Mouse (Mus musculus): ENCODE measurements around the gene Rnf212. TPM values are rescaled to one million over a fixed set of nuclear protein-coding genes. Genes with fewer than 3 reads are reported as not detected.
"Not testable (repeated sequence)": the region's sequence is repeated elsewhere in the genome, so short reads cannot be mapped to it uniquely, and the experiment has no call there.

Rnf212 gene
- not detected in 2 replicates for total RNA-seq (2014; fragmentation: Nextera tagmentation)
- total RNA-seq (2017) = not detected in 2 replicates

DNA sequence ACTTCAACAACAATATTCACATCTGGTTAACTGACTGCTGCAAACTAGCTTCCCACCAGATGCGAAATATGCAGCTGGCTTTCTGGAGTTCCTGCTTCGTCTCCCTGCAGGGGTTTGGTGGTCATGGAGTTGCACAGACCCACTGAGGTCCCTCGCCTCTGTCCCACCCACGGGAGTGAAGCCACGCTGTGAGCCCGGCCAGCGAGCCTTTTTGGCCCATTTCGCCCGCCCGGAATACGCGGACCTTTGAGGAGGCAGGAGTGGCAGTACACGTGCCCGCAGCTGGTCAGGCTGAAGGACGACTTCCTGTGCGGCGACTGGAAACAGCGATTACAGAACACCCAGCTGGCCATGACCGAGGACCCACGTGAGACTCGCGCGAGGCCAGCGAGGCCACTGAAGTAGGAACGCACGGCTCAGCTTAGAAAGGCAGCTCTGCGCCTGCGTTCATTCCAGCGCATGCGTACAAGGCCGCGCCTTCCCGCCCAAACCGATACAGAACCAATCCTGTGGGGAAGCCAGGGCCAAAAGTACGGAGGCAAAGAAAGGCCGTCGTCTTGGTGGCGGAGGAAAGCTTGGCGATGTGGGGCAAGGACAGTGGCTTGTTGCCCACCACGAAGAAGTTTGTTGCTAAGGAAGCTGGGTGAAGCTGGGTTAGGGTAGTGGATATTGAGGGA, at the start of gene Rnf212:
TSS of gene Rnf212 (minus strand) at position 353 of the 677 bp plus-strand sequence.
- no peak for ATAC-seq (replicated peaks; ENCODE audit: low FRiP score, low TSS enrichment, poor library complexity, severe bottlenecking)

DNA sequence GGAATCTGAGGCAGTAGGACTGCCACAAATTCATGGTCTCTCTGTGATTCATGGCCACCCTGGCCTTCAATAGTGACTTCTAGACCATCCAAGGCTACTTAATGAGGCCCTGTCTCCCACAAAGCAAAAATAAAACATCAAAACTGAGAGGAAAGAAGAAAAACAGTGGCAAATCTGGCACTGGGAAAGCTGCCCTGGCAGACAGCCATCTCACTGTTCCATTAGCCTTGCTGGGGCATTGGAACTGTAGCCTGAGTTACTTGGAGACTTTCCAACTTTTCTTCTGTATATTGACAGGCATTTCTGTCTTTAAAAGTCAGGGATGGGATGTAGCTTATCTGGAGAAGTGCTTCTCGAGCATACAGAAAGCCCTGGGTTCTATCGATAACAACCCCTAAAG, 48.5 kb upstream of the Rnf212 start:
- no peak for ATAC-seq (replicated peaks; ENCODE audit: low FRiP score, low TSS enrichment, poor library complexity, severe bottlenecking)

DNA sequence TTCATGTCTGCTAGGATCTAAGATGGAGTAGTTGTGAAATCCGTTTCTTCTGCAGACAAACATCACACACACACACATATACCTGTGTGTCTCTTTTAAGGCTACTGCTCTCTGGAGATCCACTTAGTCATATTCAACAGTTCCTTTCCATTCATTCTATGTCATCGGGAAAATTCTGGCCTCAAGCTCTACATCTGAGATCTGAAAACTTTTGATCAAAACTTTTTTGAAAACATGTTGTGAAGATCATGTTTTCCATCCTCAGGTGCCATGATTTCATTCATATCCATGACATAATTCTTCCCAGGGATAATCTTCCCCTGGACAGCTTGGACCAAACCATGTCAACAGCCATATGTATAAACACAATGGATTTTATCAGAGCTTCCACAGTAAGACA, 34.0 kb upstream of the Rnf212 start, which contains the start of gene Vmn2r8:
TSS of gene Vmn2r8 (minus strand) at position 101 of the 400 bp plus-strand sequence.
- not testable (repeated sequence) for ATAC-seq (replicated peaks; ENCODE audit: low FRiP score, low TSS enrichment, poor library complexity, severe bottlenecking)

DNA sequence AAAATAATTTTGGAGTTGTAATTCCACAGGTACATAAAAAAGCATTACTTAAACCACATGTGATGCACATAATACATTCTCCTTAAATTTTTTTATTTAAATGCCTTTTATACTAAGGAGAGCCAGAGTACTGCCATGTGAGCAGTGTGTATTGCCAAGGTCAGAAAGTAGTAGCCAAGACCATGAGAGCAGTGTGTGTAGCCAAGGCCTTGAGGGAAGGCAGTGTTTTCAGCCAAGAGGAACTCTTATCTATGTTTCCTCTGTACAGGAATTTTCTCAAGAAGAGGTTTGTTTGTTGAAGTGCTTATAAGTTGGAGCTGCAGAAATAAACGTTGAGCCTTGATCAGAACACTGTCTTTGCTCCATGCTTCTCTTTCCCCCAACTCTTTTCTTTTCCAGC, 28.9 kb upstream of the Rnf212 start:
- ATAC-seq (replicated peaks; ENCODE audit: low FRiP score, low TSS enrichment, poor library complexity, severe bottlenecking) = no peak

DNA sequence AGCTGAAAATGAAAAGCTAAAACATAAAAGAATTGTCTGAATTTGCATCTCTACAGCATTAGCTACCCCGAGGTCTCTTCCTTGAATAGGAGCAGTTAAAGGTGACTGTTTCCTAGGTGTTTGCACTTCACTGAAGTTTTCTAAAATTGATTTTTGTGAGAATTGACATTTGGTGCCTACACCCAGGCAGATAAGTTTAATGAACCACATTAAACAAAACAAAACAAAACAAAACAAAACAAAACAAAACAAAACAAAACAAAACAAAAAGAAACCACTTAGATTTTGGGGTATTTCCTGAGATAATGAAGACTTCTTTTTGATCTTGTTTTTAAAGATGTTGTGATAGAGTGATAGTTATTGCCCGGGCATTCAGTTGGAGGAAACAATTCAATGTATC, 20.5 kb upstream of the Rnf212 start, which contains the start of gene Tmed11:
TSS of gene Tmed11 (minus strand) at position 101 of the 400 bp plus-strand sequence.
- ATAC-seq (replicated peaks; ENCODE audit: low FRiP score, low TSS enrichment, poor library complexity, severe bottlenecking) = not testable (repeated sequence)

DNA sequence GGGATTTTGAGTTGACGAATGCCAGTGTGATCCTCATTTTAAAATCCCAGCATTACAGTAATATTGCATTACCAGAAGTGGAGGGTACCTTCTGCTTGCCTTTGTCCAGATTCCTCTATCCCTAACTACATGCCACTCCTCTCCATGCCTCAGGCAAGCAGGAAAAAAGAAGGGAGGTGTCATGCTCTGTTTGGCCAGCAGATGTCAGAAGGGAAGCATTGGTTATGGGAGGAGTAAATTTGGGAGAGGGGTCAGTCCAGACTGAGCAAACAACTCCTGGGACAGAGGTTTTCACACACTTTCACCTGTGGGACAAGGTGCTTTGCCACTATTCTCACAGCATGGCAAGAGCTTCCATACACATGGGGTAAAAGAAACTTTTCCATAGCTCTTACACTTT, 15.6 kb upstream of the Rnf212 start:
- ATAC-seq (replicated peaks; ENCODE audit: low FRiP score, low TSS enrichment, poor library complexity, severe bottlenecking) = not testable (repeated sequence)

DNA sequence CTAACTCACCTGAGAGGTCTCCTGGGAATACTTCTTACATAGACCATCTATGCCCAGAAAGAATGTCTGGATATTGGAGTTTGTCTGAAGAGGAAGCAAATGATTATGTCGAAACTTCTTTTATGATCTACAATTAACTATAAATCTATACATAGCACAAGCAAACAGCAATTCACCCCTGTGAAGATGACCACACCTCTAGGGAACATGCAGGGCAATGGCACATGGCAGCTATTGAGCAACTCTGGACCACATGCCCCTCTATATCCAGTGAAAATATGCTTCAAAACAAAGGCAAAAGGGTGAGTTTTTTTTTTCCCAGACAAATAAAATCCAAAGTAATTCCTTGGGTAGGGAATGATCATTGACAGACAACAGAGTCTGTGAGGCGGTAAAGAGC, 14.8 kb downstream of the Rnf212 start:
- ATAC-seq (replicated peaks; ENCODE audit: low FRiP score, low TSS enrichment, poor library complexity, severe bottlenecking) = no peak

DNA sequence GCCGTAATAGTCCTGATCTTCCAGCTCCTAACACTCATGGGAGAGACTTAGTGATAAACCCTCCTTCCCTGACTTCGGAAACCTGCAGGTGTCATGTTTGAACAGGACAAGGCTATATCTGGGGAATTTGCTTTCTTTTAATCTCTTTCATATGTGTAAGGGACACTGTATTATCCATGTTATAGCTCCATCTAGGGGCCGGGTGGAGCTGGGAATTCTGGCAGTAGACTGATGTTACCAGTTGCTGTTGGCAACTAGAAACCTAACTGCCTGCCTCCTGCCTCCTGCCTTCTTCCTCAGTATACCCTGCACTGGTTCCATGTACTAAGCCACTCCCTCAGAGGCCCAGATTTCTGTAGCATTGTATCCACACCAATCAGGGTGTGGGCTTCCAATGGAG, 16.4 kb downstream of the Rnf212 start:
- ATAC-seq (replicated peaks; ENCODE audit: low FRiP score, low TSS enrichment, poor library complexity, severe bottlenecking) = peak; percentile 80

DNA sequence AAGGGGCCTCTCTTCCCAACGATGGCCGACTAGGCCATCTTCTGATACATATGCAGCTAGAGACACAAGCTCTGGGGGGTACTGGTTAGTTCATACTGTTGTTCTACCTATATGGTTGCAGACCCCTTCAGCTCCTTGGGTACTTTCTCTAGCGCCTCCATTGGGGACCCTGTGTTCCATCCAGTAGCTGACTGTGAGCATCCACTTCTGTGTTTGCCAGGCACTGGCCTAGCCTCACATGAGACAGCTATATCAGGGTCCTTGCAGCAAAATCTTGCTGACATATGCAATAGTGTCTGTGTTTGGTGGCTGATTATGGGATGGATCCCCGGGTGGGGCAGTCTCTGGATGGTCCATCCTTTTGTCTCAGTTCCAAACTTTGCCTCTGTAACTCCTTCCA, 23.5 kb downstream of the Rnf212 start:
- ATAC-seq (replicated peaks; ENCODE audit: low FRiP score, low TSS enrichment, poor library complexity, severe bottlenecking) = not testable (repeated sequence)

DNA sequence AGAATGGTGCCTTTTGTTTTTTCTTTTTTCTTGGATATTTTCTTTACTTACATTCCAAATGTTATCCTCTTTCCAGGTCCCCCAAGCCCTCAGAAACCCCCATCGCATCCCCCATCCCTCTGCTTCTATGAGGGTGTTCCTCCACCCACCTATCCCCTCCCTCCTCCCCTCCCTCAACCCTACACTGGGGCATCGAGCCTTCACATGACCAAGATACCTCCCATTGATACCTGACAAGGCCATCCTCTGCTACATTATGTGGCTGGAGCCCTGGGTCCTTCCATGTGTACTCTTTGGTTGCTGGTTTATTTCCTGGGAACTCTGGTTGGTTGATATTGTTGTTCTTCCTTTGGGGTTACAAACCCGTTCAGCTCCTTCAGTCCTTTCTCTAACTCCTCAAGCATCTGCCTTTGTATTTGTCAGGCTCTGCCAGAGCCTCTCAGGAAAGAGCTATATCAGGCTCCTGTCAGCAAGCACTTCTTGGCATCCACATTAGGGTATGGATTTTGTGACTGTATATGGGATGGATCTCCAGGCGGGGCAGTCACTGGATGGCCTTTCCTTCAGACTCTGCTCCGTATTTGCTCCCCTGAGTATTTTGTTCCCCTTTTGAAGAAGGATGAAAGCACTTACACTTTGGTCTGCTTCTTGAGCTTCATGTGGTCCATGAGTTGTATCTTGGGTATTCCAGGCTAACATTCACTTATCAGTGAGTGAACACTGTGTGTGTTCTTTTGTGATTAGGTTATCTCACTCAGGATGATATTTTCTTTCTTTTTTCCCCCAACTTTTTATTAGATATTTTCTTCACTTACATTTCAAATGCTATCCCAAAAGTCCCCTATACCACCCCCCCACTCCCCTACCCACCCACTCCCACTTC, 24.2 kb downstream of the Rnf212 start:
- ATAC-seq (replicated peaks; ENCODE audit: low FRiP score, low TSS enrichment, poor library complexity, severe bottlenecking) = peak; percentile 63; the same call in 1 of the 2 replicates

DNA sequence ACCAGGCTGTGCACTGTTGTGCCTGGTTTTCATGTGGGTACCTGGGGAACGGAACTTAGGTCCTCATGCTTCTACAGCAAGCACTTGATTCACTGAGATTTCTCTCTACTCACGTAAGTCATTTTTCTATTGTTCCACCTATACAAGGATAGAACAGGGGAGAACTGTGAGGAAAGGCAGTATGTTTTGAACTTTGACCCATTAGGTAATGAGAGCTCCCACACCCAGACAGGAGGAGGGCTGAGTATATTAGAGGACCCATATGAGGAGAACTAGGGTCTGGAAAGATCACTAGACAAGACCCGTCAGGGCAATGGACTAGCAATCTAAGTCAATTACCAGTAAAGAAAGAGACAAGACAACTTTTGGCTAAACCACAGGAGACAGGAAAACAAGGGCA, 30.2 kb downstream of the Rnf212 start:
- no peak for ATAC-seq (replicated peaks; ENCODE audit: low FRiP score, low TSS enrichment, poor library complexity, severe bottlenecking)

DNA sequence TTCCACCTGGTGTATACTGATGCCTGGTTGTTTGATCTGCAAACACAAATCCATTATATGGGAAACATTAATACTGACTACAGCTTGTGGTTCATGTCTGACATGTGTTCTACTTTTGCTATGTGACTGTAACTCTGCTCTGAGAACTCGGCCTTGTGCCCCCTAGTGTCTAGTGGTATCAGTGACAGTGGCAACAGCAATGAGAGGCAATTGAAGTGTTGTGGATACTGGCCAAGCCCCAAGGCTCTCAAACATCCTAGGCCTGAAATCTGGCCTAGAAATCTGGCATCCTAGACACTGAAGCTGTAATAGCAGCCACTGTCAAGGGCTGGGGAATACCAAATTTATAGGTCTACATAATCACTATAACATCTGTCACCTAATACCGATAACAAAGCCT, 30.9 kb downstream of the Rnf212 start:
- peak; percentile 85 for ATAC-seq (replicated peaks; ENCODE audit: low FRiP score, low TSS enrichment, poor library complexity, severe bottlenecking)

DNA sequence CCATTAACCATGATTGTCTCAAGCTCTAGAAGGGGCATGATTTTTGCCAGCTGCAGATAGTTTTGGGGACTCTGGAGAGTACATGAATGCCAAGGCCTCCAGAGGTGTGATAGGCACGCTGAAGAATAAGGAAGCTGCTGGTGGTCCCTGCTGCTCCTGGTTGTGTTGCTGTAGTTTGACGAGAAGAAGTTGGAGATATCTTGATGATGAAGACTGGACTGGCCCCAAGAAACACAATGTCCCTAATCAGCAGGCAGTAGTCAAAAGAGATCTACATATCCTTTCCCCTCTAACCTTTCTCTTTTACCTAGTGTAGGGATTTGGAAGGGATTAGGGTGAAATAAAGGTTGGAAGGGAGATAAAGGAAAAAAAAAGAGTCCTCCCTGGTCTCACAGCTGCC, 32.2 kb downstream of the Rnf212 start:
- no peak for ATAC-seq (replicated peaks; ENCODE audit: low FRiP score, low TSS enrichment, poor library complexity, severe bottlenecking)

DNA sequence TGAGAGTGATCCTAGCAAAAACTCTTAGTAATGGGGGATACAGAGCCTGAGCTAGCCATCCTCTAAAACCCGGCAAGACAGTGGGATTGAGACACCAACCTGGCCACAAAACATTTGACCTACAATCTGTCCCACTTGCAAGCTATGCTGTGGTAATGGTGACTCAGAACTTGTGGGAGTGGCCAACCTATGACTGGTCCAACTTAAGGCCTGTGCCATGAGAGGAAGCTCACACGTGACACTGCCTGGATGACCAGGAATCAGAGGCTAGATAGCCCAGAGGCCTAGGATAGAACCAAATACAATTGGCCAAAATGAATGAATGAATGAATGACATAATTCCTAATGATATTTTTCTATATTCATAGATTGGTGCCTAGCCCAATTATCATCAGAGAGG, 32.9 kb downstream of the Rnf212 start:
- ATAC-seq (replicated peaks; ENCODE audit: low FRiP score, low TSS enrichment, poor library complexity, severe bottlenecking) = no peak

DNA sequence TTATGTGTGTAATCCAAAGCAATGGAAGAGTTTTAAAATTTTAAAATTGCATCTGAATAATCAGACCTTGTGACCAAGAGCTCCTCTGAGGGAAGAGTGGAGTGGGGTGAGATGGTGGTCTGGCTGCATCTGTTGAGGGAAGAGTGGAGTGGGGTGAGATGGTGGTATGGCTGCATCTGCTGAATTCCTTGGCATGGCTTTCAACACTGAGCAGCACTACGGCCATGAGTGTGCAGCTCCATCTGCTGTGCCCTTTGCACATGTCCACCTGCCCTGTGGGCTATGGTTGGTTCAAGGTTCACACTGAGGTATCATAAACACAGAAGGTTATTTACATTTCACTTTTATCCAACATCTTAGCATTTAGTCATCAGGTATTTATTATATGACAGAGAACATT, 47.4 kb downstream of the Rnf212 start:
- no peak for ATAC-seq (replicated peaks; ENCODE audit: low FRiP score, low TSS enrichment, poor library complexity, severe bottlenecking)

DNA sequence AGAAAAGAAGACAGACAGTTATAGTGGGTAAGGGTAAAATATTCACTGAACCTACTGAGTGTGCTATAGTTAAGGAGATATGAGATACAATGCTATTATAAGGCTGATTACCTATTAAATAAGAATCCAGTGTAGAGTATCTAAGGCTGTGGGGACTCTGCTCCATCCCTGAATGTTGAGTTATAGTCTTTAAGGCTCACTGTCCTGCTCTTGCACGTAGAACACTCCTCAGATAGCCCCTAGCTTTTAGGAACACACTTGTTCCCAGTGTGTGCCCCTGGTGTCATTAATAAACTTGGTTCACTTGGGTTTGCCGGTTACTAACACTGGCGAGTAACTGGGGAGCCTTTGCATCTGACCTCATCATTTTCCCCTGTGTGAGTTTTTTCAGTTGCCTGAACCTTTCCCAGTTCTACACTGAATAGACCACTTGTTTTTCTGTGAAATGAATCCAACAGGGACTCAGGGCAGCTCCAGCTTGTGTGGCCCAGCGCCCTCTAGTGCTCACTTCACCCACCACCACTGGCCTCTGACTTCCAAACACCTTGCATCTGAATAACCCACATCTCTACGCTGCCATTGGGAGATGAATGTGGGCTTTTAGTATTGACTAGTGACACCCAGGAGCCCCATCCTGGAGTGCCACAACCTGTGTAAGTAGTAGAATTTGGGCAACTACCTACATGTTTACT, 48.1 kb downstream of the Rnf212 start:
- peak; percentile 92 for ATAC-seq (replicated peaks; ENCODE audit: low FRiP score, low TSS enrichment, poor library complexity, severe bottlenecking)

DNA sequence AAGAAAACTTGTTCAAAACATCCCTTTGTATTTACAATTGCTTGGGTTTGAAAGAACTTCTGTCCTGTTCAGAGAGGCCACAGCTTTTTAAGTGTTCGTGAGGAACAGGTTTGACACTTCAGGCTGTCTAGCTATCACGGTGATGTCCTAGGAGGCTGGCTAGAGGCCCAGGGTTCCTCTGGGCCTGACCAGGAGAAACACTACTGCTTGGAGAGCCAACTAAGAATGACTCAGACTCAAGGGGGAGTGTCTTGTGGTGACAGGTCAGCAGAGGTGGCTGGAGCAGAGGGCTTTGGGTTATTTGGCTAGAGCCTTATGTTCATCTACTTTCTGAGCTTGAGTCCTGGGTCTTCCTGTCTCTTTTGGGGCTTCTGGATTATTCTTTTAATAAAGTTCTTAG, 50.8 kb downstream of the Rnf212 start:
- ATAC-seq (replicated peaks; ENCODE audit: low FRiP score, low TSS enrichment, poor library complexity, severe bottlenecking) = no peak

DNA sequence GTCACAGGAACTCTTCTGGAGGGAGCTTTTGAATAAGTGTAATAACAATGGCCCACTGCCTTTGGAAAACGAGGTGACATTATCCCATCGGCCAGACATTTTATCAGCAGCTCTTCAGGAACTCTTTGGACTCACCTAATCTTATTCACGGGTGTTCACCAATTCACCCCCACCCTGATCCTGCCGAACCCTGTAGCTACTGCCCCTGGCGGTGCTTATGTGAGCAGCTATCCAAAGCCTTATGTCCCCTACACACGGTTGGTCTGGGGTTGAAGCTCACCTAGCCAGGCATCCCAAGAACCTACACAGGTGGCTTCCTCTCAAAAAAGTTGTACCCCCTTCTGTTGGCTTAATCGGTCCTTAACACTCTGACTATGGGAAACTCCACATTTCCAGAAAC, 55.0 kb downstream of the Rnf212 start:
- ATAC-seq (replicated peaks; ENCODE audit: low FRiP score, low TSS enrichment, poor library complexity, severe bottlenecking) = peak; percentile 63; the same call in 1 of the 2 replicates

DNA sequence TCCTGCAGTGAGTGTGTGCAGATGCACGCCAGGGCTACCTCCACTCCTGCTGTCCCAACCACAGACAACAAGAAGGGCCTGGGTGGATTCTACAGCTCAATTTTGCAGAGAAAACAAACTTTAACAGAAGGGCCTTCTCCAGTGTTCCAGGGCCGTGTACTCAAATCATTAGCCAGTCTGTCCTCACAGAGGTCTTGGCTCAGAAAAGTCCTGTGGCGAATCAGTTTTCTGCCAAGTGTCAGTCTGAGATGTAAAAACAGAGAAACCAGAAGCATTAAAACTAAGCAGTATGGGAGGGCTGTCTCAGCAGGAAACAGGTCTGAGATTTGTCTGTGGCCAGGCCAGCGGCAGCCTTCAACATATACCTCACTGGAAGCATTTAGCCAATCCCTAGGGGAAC, 56.7 kb downstream of the Rnf212 start:
- no peak for ATAC-seq (replicated peaks; ENCODE audit: low FRiP score, low TSS enrichment, poor library complexity, severe bottlenecking)

DNA sequence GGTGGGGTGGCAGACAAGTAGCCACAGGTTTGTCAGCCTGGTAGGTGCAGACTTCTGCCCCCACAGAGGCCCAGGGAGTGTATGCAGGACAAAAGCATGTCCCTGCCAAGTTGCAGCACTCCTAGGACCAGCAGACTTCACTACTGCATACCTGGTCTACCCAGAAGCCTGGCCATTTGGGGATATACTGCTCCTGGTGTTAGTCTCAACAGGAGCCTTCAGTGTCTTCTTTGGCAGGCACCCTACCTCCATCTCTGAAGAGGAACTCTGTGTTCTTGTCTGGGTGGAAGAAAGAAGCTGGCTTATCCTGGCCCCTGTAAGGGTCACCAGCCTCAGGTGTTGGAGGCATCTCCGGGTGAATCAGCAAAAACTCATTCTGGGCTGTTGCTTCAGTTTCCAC, 58.8 kb downstream of the Rnf212 start:
- no peak for ATAC-seq (replicated peaks; ENCODE audit: low FRiP score, low TSS enrichment, poor library complexity, severe bottlenecking)
